Mouse (Mus musculus) cerebellum, postnatal 25 days (tissue): ENCODE measurements around the gene Dusp14.

Experiments used
- DNase-seq, 2 experiments: peaks; one replicate each; pipeline ENCODE4 v3.0.0; 2021; ENCODE audit warnings: mixed read lengths in 2 of 2

Dusp14 gene

DNA sequence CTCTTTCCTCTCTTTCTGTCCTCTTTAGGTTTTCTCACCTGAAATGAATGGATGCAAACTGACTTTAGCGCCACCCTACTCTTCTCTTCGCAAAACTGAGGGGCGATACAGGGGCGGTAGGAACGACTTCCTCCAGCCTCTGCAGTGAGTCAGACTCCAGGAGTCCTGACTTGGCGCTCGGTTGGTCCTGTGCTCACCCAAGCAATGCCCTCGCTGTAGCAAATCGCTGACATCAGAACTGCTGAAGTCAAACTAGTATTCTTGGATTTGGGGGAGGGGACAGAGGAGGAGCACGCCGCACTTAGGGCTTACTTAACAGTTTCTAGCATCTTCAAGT lies at the start of gene Dusp14:
TSS of gene Dusp14 (minus strand) at position 228 of the 337 bp plus-strand sequence.
- DNase-seq, result no peak

DNA sequence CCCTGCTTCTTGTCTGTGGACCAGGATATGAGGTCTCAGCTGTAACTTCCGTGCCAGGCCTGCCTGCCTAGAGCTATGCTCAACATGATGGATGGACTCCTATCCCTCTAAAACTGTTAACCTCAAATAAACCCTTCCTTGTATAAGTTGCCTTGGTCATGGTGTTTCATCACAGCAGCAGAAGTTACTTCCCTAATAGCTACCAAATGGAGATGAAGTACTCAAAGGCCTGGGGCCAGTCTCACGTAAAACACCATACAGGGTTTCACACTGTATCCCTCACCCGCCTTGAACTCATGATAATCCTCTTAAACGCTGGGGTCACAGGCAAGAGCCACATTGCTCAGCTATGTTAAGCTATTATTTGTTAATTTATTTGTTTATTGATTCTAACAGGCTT lies 48.4 kb upstream of the Dusp14 start:
- DNase-seq, result no peak

DNA sequence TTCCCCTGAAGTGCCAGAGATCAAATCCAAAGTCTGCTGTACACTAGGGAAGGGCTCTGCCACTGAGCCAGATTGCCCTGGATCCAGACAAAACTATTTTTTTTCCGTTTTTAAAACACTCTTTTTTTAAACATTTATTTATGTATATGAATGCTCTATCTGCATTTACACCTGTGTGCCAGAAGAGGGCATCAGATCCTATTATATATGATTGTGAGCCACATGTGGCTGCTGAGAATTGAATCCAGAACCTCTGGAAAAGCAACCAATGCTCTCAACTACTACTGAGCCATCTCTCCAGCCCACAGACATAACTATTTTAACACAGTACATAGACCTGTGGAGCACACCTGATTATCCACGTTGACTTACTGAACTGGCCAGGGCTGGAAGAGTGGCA lies 47.2 kb upstream of the Dusp14 start:
- no peak for DNase-seq

DNA sequence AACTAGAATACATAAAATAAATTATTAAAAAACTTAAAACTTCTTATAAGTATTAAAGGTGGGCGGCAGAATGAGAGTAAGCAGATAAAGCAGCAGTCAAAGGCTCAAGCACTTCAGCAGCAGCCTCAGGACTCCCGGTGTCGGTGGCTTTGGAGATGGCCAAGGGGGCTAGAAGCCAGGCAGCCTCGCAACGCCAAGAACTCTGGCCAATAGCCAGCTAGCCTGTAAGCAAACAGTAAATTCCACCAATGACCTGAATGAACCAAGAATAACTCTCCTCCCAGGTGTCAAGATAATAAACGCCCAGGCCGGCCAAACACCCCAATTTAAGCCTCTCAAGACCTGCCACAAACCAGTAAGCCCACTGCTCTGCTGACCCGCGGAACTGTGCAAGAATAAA lies 46.6 kb upstream of the Dusp14 start:
- DNase-seq, result peak; percentile 30 to 49

DNA sequence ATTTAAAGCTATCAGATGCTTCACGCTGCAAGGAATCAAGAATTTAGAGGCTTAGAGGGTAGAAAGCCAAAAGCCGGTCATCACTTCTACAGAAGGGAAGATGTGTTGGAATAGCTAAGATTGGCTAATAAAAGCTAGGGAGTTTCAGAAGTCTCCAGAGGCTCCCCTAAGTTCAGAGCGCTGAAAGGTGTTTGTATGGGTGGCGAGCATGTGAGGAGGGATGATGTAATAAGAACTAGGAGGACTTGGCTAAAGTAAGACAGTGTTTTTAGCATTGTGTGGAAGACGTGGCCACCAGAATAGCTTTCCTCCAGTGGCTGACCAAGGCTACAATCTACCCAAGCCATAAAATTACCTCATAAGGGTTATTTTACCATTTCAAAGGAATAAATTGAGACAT lies 44.6 kb upstream of the Dusp14 start:
- no peak for DNase-seq

GRCm38 (mm10) chr11:84107137-84107536 lies 38.1 kb upstream of the Dusp14 start:
- no peak for DNase-seq

DNA sequence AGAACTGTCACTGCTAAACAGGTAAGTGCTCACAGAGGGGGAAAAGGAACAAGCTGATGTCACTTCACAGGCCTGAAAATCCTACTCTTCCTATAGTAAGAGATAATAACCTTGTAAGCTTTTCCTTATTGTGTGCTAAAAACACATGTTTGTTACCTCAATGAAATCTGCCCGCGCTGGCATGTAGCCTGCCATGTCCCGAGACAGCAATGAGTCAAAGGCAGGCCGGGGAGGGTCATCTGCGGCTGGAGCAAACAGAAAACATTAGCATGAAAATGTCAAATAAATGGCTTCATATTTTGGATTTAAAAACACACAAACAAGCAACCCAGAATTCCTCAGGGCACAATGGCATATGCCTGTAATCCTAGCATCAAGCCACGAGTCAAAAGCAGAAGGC lies 35.0 kb upstream of the Dusp14 start:
- DNase-seq, result no peak

GRCm38 (mm10) chr11:84101182-84101581 lies 32.1 kb upstream of the Dusp14 start:
- DNase-seq, result no peak

GRCm38 (mm10) chr11:84097251-84097998 lies 28.4 kb upstream of the Dusp14 start:
- no peak for DNase-seq

- DNase-seq, result no peak
Observed at GRCm38 (mm10) chr11:84095084-84095483, 26.0 kb upstream of the Dusp14 start.

GRCm38 (mm10) chr11:84090572-84090971 lies 21.5 kb upstream of the Dusp14 start:
- DNase-seq, result no peak

DNA sequence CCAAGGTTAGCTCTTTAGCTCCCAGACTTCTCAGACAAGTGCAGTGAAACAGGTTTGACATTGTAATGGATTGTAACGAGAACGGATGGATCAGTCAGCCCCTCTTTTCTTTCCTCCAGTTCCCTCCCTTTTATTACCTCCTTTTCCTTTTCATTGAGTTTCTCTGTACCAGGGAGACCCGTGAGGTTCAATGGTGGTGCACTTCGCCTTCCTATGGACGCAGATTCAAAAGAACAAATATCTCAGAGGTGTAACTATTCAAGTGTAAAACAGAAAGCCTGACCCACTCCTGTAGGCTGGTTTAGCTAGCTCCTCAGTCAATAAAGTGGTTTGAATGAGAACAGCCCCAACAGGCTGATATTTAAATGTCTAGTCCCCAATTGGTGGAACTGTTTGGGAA lies 12.8 kb upstream of the Dusp14 start:
- no peak for DNase-seq

DNA sequence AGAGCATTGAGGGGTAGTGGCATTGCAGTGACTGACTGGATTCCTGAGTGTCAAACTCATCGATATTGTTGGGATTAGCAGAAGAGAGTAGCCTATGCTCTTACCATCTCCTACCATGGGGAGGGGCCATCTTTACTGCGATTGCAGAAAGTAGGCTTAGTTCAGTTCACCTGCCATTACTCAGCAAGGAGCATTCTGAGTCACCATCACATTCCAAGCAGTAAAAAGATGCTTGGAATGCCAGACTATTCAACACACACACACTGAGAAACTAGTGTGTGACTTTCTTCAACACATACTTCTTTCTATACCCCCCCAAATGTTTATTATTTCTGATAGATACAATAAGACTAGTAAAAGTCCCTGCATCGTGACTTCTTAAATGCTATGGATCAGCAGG lies 11.3 kb upstream of the Dusp14 start:
- DNase-seq, result no peak

- DNase-seq, result no peak
Observed at GRCm38 (mm10) chr11:84079887-84080286, 10.8 kb upstream of the Dusp14 start.

DNA sequence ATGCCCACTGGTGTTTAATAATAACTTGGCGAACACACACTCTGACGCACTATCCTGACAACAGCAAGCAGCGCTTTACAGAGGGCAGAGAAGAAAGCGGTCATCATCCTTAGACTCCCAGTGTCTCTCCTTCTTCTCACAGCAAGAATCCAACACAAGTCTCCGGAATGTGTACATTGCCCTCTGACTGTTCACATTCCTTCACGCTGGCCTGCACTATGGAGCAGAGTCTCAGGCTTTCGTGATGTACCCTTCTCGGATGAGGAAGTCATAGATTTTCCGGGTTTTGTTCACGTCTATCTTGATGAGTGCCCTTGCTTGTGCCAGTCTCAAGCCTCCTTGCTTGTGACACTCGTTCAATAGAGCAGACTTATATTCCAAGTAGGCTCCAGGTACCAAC lies 10.3 kb upstream of the Dusp14 start:
- DNase-seq, result no peak

DNA sequence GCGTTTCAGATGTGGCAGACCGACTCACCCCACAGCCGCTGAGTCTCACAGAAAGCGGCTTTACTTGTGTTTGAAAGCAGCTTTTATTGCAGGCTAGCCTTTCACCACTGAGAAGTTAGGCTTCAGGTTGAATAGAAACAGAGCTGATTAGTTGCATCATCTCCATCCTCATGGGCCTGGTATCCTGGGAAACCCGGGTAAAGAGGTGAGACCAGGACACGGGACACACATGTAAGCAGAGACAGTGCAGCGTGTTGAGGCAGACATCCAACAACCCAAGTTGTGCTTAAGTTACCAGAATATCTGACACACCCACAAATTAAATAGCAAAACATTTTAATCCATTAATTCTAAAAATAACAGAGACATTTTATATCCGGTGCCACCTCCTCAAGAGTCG lies 9.5 kb upstream of the Dusp14 start:
- no peak for DNase-seq

GRCm38 (mm10) chr11:84077008-84077407 lies 7.9 kb upstream of the Dusp14 start:
- no peak for DNase-seq

DNA sequence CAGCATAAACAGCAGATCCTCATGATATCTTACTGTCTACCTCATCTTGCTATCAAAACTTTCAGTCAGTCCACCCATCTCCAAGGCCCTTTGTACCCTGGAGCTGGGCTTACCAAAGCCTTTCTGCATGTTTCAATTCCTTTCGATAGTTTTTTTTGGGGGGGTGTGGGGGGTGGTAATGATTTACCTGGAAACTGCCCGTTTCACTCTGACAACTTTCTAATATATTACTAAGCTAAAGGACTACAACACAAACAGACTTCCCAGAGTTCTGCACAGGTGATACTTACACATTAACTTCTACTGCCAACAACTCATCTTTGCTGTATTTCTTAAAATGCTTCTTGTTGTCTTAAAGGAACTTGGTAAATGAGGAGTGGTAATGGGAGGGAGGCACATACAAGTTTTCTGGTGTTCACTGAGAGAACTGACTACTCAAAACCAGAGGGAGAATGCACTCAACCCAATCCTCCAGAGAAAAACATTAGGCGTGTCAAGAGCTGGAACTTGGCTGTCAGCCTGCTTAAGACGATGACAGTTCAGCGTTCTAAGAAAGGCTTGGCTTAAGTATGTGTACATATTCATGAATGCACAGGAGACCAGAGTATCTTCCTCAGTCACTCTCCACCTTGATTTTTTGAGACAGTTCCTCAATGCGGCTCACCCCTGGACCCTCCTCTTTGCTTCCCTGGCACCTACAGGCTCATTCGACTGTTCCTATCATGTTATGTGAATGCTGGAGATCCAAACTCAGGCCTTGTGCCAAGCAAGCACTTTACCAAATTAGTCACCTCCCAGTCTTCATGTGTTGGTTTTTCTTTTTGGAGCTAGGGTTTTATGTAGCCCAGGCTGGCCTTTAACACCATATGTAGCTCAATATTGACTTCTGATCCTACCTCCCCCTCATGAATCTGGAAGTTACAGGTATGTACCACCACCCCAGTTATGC lies 5.0 kb upstream of the Dusp14 start:
- no peak for DNase-seq

GRCm38 (mm10) chr11:84072904-84073651 lies 4.0 kb upstream of the Dusp14 start:
- DNase-seq, result no peak

DNA sequence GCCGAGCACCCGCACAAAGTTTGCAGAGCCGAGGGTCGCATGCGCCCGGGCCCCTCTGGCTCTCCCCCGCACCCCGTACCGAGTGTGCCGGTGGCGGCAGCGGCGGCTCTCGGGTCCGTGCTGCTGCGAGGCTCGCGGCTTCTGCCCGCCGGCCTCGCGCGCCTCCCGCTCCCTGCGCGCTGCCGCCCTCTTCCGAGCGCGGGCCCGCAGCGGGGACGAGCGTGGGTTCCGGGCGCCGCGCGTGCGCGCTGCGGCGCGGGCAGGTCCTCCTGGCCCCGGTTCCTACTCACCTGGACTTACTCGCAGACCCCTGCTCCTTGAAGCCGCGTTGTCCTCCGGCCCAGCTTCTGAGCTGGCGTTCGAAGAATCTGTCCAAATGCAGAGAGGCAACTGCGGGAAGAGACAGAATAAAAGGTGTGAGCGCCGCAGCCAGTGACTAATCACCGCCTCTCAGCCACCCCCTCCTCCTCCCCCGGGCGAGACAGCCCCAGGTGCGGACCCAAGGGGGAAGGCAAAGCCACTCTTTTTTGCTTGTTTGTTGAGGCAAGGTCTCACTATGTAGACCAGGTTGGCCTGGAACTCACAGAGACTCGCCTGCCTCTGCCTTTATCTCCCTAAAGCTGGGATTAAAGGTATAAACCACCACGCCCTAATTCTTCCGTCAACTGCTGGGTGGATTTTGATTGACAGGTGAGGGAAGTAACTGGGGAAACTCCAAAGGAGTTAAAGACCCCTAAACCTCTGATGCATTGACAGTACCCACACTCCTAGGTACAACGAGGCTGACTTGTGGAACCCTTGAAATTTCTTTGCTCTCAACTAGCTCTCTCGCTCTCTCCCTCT lies 649 bp downstream of the Dusp14 start:
- peak; percentile 84 to 88 for DNase-seq

GRCm38 (mm10) chr11:84067720-84068190 lies 1.3 kb downstream of the Dusp14 start:
- DNase-seq, result no peak

GRCm38 (mm10) chr11:84066927-84067645 lies 2.0 kb downstream of the Dusp14 start:
- DNase-seq, result peak; percentile 81 to 86
